10 mouse cellular contexts compared by ENCODE assay signal in the genomic region with DNA sequence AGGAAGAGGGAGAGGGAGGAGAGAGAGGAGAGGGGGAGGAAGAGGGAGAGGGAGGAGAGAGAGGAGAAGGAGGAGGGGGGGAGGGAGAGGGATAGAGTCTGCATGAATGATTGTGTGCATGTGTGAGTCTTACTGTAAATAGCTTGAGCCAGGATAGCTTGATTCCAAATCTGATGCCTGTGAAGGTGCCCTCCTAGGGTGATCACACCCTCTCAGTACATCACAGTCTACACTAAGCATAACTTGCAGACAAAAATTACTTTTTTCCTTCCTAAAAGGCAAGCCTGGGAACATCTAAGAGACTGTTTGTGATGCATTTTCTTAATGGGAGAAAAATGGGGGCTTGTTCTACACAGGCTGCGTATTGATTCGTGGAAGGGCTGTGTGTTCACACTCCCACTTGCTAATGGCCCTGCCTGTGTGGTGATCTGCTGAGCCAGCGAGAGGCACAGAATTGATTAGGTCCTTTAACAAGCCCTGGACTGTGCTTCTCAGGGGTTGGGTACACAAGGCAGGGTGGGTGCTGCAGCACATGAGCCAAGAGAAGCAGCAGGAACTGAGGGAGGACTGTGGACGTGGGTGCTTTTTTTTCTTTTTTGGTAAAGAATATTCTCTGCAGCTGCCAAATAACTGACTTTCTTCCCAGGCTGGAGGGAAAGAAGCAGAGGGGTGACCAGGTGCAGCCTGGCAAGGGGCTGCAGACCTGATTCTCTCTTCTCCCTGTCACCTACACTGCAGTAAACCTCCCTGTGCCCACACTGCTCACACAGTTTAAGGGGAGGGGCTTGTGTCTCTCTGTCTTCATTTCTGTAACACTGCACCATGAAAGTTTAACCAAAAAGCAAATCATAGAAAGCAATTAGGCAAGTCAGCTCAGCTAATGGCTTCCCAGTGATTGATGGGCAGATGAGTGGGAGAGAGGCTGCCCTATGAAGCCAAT.
DNase-seq lines count a peak whose midpoint lies in the region; ATAC-seq and TF ChIP-seq lines count a peak whose summit lies in the region.
"Had no signal": no experiment of that assay in that cellular context is flagged by ENCODE, and none has a peak within 500 bp of the region (broad histone marks: within the 10 kb centered on the region; RNA-seq: fewer than 3 reads in every experiment).

No protein-coding gene starts in this region.

- TF ChIP-seq CTCF in thymus, adult 2 months (IDR thresholded peaks at IDR 0.05; ENCODE audit: borderline replicate concordance, control insufficient read depth, extremely low read depth, insufficient read depth, low read length, poor library complexity) = no peak

- H3K9ac ChIP-seq in forebrain, embryonic 11.5 days (ENCODE audit: low read length) = no peak overlapping the region
- H3K9ac ChIP-seq in forebrain, embryonic 16.5 days (replicated peaks; ENCODE audit: low read depth, low read length) = no peak overlapping the region
- peak overlapping the region; percentile 20; the same call in 1 of the 2 replicates for H3K9ac ChIP-seq in midbrain, embryonic 14.5 days (replicated peaks; ENCODE audit: low read length)
- H3K9ac ChIP-seq: lung, embryonic 14.5 days had no signal

- no peak overlapping the region for H3K4me3 ChIP-seq in forebrain, embryonic 11.5 days (ENCODE audit: low read depth, low read length)
- no peak overlapping the region for H3K4me3 ChIP-seq in forebrain, embryonic 10.5 days
- H3K4me3 ChIP-seq in forebrain, embryonic 16.5 days (replicated peaks; ENCODE audit: low read length) = no peak overlapping the region
- H3K4me3 ChIP-seq in midbrain, embryonic 14.5 days (replicated peaks; ENCODE audit: low read depth, low read length) = no peak overlapping the region
- H3K4me3 ChIP-seq in thymus, adult 2 months (ENCODE audit: control insufficient read depth, insufficient read depth, low read length) = no peak overlapping the region

- no peaks in the 10 kb centered on the region for H3K27me3 ChIP-seq in forebrain, embryonic 11.5 days (ENCODE audit: control insufficient read depth, insufficient read depth, low read length)
- H3K27me3 ChIP-seq in forebrain, embryonic 10.5 days (ENCODE audit: poor library complexity, severe bottlenecking) = no peaks in the 10 kb centered on the region
- no peaks in the 10 kb centered on the region for H3K27me3 ChIP-seq in forebrain, embryonic 16.5 days (replicated peaks; ENCODE audit: control insufficient read depth, insufficient read depth, low read length)
- H3K27me3 ChIP-seq in midbrain, embryonic 14.5 days (ENCODE audit: control insufficient read depth, insufficient read depth, low read length) = no peaks in the 10 kb centered on the region
- no peaks in the 10 kb centered on the region for H3K27me3 ChIP-seq in thymus, adult 2 months (ENCODE audit: control insufficient read depth, insufficient read depth, low read length)

- peak; percentile 51 for ATAC-seq in forebrain, embryonic 11.5 days (replicated peaks; ENCODE audit: low FRiP score)
- peak; percentile 64 for ATAC-seq in forebrain, embryonic 16.5 days
- no peak for ATAC-seq in midbrain, embryonic 14.5 days (ENCODE audit: low FRiP score, low TSS enrichment)

- WGBS in forebrain, embryonic 11.5 days = 57% methylated on average over 4 of the region's 4 CpGs
- WGBS in forebrain, embryonic 10.5 days = 76% methylated on average over 4 of the region's 4 CpGs
- 12% methylated on average over 4 of the region's 4 CpGs for WGBS in forebrain, embryonic 16.5 days
- 40% methylated on average over 4 of the region's 4 CpGs for WGBS in midbrain, embryonic 14.5 days
- 81% methylated on average over 4 of the region's 4 CpGs for WGBS in thymus, adult 2 months

- DNase-seq in forebrain, embryonic 11.5 days (ENCODE audit: low spot score) = no peak
- DNase-seq in forebrain, embryonic 10.5 days (ENCODE audit: extremely low spot score, low spot score) = no peak
- peak; percentile 59 for DNase-seq in layer of hippocampus, adult 9-11 months
- DNase-seq in midbrain, embryonic 14.5 days = no peak
- DNase-seq in testis, postnatal 10 days (ENCODE audit: low spot score) = no peak
- no peak for DNase-seq in MN1 (ENCODE audit: low spot score)
- no peak for DNase-seq in thymus, adult 2 months
- DNase-seq: lung, embryonic 14.5 days had no signal

- H3K36me3 ChIP-seq in forebrain, embryonic 11.5 days (ENCODE audit: control insufficient read depth, insufficient read depth, low read length) = no peaks in the 10 kb centered on the region
- H3K36me3 ChIP-seq in forebrain, embryonic 10.5 days (replicated peaks) = no peaks in the 10 kb centered on the region
- H3K36me3 ChIP-seq in forebrain, embryonic 16.5 days (ENCODE audit: control insufficient read depth, insufficient read depth) = no peaks in the 10 kb centered on the region
- no peaks in the 10 kb centered on the region for H3K36me3 ChIP-seq in midbrain, embryonic 14.5 days (ENCODE audit: control insufficient read depth, insufficient read depth, low read length)
- H3K36me3 ChIP-seq in thymus, adult 2 months (ENCODE audit: control insufficient read depth, insufficient read depth, low read length) = no peaks in the 10 kb centered on the region

- H3K27ac ChIP-seq in forebrain, embryonic 11.5 days (ENCODE audit: low read depth, low read length) = no peak overlapping the region; the same call in 1 of the 2 replicates
- no peak overlapping the region for H3K27ac ChIP-seq in forebrain, embryonic 10.5 days
- H3K27ac ChIP-seq in forebrain, embryonic 16.5 days (ENCODE audit: low read length) = peak overlapping the region; percentile 83
- H3K27ac ChIP-seq in midbrain, embryonic 14.5 days (replicated peaks; ENCODE audit: low read depth, low read length) = peak overlapping the region; percentile 78
- H3K27ac ChIP-seq in thymus, adult 2 months (ENCODE audit: control insufficient read depth, insufficient read depth, low read length) = no peak overlapping the region
- H3K27ac ChIP-seq: kidney, postnatal 0 days had no signal

- H3K4me1 ChIP-seq in forebrain, embryonic 11.5 days (replicated peaks; ENCODE audit: control insufficient read depth, insufficient read depth, low read length) = 0 out of 2 replicates have a peak, but pooled peaks cover 4% of the 10 kb centered on the region
- H3K4me1 ChIP-seq in forebrain, embryonic 10.5 days = peaks cover 26% of the 10 kb centered on the region
- H3K4me1 ChIP-seq in forebrain, embryonic 16.5 days (replicated peaks; ENCODE audit: control insufficient read depth, insufficient read depth, low read length) = peaks cover 34% of the 10 kb centered on the region
- H3K4me1 ChIP-seq in midbrain, embryonic 14.5 days (ENCODE audit: control insufficient read depth, insufficient read depth, low read length) = peaks cover 43% of the 10 kb centered on the region
- no peaks in the 10 kb centered on the region for H3K4me1 ChIP-seq in thymus, adult 2 months (replicated peaks; ENCODE audit: control insufficient read depth, insufficient read depth, low read length)

- H3K9me3 ChIP-seq in forebrain, embryonic 11.5 days (ENCODE audit: control insufficient read depth, low read length) = no peaks in the 10 kb centered on the region
- no peaks in the 10 kb centered on the region for H3K9me3 ChIP-seq in forebrain, embryonic 10.5 days
- no peaks in the 10 kb centered on the region for H3K9me3 ChIP-seq in forebrain, embryonic 16.5 days (ENCODE audit: control insufficient read depth, low read length)
- H3K9me3 ChIP-seq in midbrain, embryonic 14.5 days (ENCODE audit: control insufficient read depth, low read length) = no peaks in the 10 kb centered on the region

- no peak for TF ChIP-seq POLR2A in thymus, adult 2 months (IDR thresholded peaks at IDR 0.05; ENCODE audit: control insufficient read depth, extremely low read depth, insufficient read depth, low read length, poor library complexity)

- no peak overlapping the region for H3K4me2 ChIP-seq in forebrain, embryonic 11.5 days (ENCODE audit: low read depth, low read length, severe bottlenecking)
- H3K4me2 ChIP-seq in forebrain, embryonic 16.5 days (ENCODE audit: low read length) = no peak overlapping the region
- H3K4me2 ChIP-seq in midbrain, embryonic 14.5 days (ENCODE audit: low read length) = no peak overlapping the region
- H3K4me2 ChIP-seq: lung, embryonic 14.5 days had no signal

Comparison
In these comparisons a context has a peak if more than half of its experiments do, and no peak if none do; other contexts are left out.
1. H3K27ac ChIP-seq: peak in forebrain, embryonic 16.5 days (single experiment) and midbrain, embryonic 14.5 days (single experiment); none in forebrain, embryonic 11.5 days (single experiment), forebrain, embryonic 10.5 days (single experiment) and thymus, adult 2 months (single experiment).